Mouse (Mus musculus): Measurements from ENCODE around the gene Grin2a. TPM values are rescaled to one million over a fixed set of nuclear protein-coding genes. Genes with fewer than 3 reads are reported as not detected.

Gene Grin2a
- polyA plus RNA-seq, 1 experiment from 2014 or later, result not detected

DNA sequence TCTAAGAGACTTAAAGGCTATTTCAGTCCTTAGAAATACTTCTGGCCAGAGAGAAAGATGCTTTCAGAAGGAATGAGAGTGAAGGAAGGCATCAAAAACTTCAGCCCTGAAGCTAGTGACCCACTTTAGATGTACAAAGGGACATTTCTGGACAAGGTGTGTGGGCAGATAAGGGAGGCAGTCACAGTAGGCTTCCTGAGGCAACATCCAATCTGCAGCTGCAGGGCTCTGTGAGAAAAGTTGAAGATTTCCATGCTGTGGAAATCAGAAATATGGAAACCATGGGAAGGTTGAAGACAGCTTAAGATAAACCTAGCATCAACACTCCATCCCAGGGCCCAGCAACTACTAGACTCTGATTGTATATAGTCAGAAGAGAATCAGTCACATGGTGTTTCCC lies 171.7 kb downstream of the Grin2a start:
- no peak overlapping the region for H3K27ac ChIP-seq (ENCODE audit: low read length)
- no peak for ATAC-seq (ENCODE audit: low read depth)
- no peaks in the 10 kb centered on the region for H3K9me3 ChIP-seq (replicated peaks; ENCODE audit: control insufficient read depth, low read length)

DNA sequence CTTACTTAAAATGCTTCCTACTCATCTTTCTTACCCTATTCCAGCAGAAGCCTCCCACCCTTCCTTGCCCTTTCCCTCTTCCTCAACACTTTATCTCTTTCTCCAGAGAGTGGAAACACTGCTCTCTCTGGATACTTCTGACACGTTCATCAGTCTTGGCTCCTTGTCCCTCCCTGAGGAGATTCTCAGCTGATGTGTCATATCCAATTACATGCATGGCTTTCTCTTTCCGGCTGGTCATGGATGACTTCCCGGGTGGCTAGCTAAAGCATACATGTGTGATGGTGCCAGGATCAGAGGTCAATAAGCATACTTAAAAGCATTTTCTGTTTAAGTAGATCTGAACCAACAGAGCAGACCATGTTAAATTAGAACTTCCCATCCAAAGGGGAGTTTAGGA lies 175.9 kb downstream of the Grin2a start:
- H3K9me3 ChIP-seq (replicated peaks; ENCODE audit: control insufficient read depth, low read length), result no peaks in the 10 kb centered on the region

More for the DNA sequence above, 171.7 kb downstream of the Grin2a start:
- Histone ChIP-seq H3K27me3 (ENCODE audit: control insufficient read depth, insufficient read depth, low read depth, low read length) (no peaks in the 10 kb centered on the region), H3K9ac (ENCODE audit: low read depth, low read length) (no peak overlapping the region), H3K4me3 (ENCODE audit: low read depth, low read length) (no peak overlapping the region), H3K4me2 (ENCODE audit: low read depth, low read length) (no peak overlapping the region), H3K4me1 (ENCODE audit: control insufficient read depth, low read depth, low read length) (no peaks in the 10 kb centered on the region), H3K36me3 (ENCODE audit: control insufficient read depth, insufficient read depth) (no peaks in the 10 kb centered on the region)

GRCm38 (mm10) chr16:9801338-9801737 lies 194.0 kb downstream of the Grin2a start:
- no peak overlapping the region for H3K4me2 ChIP-seq (ENCODE audit: low read depth, low read length)
- H3K27me3 ChIP-seq (ENCODE audit: control insufficient read depth, insufficient read depth, low read depth, low read length), result no peaks in the 10 kb centered on the region
- no peaks in the 10 kb centered on the region for H3K4me1 ChIP-seq (ENCODE audit: control insufficient read depth, low read depth, low read length)
- ATAC-seq (ENCODE audit: low read depth), result no peak
- H3K27ac ChIP-seq (ENCODE audit: low read length), result no peak overlapping the region
- H3K9ac ChIP-seq (ENCODE audit: low read depth, low read length), result no peak overlapping the region
- H3K4me3 ChIP-seq (ENCODE audit: low read depth, low read length), result no peak overlapping the region
- H3K36me3 ChIP-seq (ENCODE audit: control insufficient read depth, insufficient read depth), result no peaks in the 10 kb centered on the region
- no peaks in the 10 kb centered on the region for H3K9me3 ChIP-seq (replicated peaks; ENCODE audit: control insufficient read depth, low read length)
- 61% methylated on average over 8 of the region's 8 CpGs for WGBS (ENCODE audit: insufficient replicate concordance)

More for the DNA sequence above, 175.9 kb downstream of the Grin2a start:
- H3K36me3 ChIP-seq (ENCODE audit: control insufficient read depth, insufficient read depth), result no peaks in the 10 kb centered on the region
- no peak overlapping the region for H3K4me3 ChIP-seq (ENCODE audit: low read depth, low read length)
- 59% methylated on average over 3 of the region's 3 CpGs for WGBS (ENCODE audit: insufficient replicate concordance)
- H3K4me2 ChIP-seq (ENCODE audit: low read depth, low read length), result no peak overlapping the region
- H3K9ac ChIP-seq (ENCODE audit: low read depth, low read length), result no peak overlapping the region
- no peaks in the 10 kb centered on the region for H3K4me1 ChIP-seq (ENCODE audit: control insufficient read depth, low read depth, low read length)
- no peak for ATAC-seq (ENCODE audit: low read depth)
- H3K27ac ChIP-seq (ENCODE audit: low read length), result no peak overlapping the region
- no peaks in the 10 kb centered on the region for H3K27me3 ChIP-seq (ENCODE audit: control insufficient read depth, insufficient read depth, low read depth, low read length)

DNA sequence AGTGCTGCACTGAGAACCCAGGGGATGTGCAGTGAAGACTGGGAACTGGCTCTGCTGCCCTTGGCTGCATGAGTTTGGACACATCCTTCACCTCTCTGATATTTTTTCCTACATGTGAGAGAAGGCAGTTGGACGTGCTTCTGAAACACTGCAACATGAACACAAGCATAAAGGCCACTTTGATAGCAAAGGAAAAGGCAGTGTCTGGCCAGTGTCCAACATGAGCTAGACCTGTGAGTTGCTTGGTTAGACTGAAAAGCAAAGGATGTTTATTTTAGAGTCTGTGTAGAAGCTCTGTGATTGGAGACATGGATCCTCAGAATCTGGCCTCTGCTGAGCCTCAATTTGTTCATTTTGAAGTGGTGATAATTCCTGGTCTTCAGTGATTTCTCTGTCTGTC lies 195.1 kb downstream of the Grin2a start:
- 27% methylated on average over 1 of the region's 1 CpGs for WGBS (ENCODE audit: insufficient replicate concordance)
- no peak overlapping the region for H3K4me3 ChIP-seq (ENCODE audit: low read depth, low read length)
- H3K27me3 ChIP-seq (ENCODE audit: control insufficient read depth, insufficient read depth, low read depth, low read length), result no peaks in the 10 kb centered on the region
- H3K27ac ChIP-seq (ENCODE audit: low read length), result no peak overlapping the region
- H3K9ac ChIP-seq (ENCODE audit: low read depth, low read length), result no peak overlapping the region
- H3K4me1 ChIP-seq (ENCODE audit: control insufficient read depth, low read depth, low read length), result no peaks in the 10 kb centered on the region
- H3K36me3 ChIP-seq (ENCODE audit: control insufficient read depth, insufficient read depth), result no peaks in the 10 kb centered on the region
- no peak for ATAC-seq (ENCODE audit: low read depth)
- H3K9me3 ChIP-seq (replicated peaks; ENCODE audit: control insufficient read depth, low read length), result no peaks in the 10 kb centered on the region
- no peak overlapping the region for H3K4me2 ChIP-seq (ENCODE audit: low read depth, low read length)

DNA sequence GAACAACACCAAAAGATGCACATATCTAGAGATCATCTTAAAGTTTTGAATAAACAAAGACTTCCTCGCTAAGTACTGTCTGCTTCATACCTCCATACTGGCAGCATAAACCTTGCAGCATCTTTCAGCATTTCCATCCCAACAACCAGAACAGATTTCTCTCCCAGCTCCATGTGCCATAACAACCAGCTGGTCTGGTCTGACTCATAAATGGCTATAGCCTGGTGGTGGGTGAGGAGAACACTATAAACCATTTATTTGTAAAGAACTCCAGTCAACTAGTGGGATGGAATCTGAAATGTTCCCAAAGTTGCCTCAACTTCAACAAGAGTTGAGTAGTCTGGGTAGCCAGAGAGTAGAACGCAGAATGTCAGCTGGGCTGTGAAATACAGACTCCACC lies 202.4 kb downstream of the Grin2a start:
- no peaks in the 10 kb centered on the region for H3K36me3 ChIP-seq (ENCODE audit: control insufficient read depth, insufficient read depth)
- ATAC-seq (ENCODE audit: low read depth), result no peak
- H3K27me3 ChIP-seq (ENCODE audit: control insufficient read depth, insufficient read depth, low read depth, low read length), result no peaks in the 10 kb centered on the region
- H3K4me3 ChIP-seq (ENCODE audit: low read depth, low read length), result no peak overlapping the region
- no peak overlapping the region for H3K27ac ChIP-seq (ENCODE audit: low read length)
- WGBS (ENCODE audit: insufficient replicate concordance), result 65% methylated on average over 2 of the region's 2 CpGs
- no peak overlapping the region for H3K9ac ChIP-seq (ENCODE audit: low read depth, low read length)
- H3K4me2 ChIP-seq (ENCODE audit: low read depth, low read length), result no peak overlapping the region
- H3K9me3 ChIP-seq (replicated peaks; ENCODE audit: control insufficient read depth, low read length), result no peaks in the 10 kb centered on the region
- H3K4me1 ChIP-seq (ENCODE audit: control insufficient read depth, low read depth, low read length), result no peaks in the 10 kb centered on the region

- ATAC-seq (ENCODE audit: low read depth), result no peak
- no peak overlapping the region for H3K27ac ChIP-seq (ENCODE audit: low read length)
- H3K4me3 ChIP-seq (ENCODE audit: low read depth, low read length), result no peak overlapping the region
- H3K36me3 ChIP-seq (ENCODE audit: control insufficient read depth, insufficient read depth), result no peaks in the 10 kb centered on the region
- H3K4me1 ChIP-seq (ENCODE audit: control insufficient read depth, low read depth, low read length), result no peaks in the 10 kb centered on the region
- H3K27me3 ChIP-seq (ENCODE audit: control insufficient read depth, insufficient read depth, low read depth, low read length), result no peaks in the 10 kb centered on the region
- no peaks in the 10 kb centered on the region for H3K9me3 ChIP-seq (replicated peaks; ENCODE audit: control insufficient read depth, low read length)
- no peak overlapping the region for H3K9ac ChIP-seq (ENCODE audit: low read depth, low read length)
- 16% methylated on average over 1 of the region's 1 CpGs for WGBS (ENCODE audit: insufficient replicate concordance)
- no peak overlapping the region for H3K4me2 ChIP-seq (ENCODE audit: low read depth, low read length)
These were observed 209.1 kb downstream of the Grin2a start for GRCm38 (mm10) chr16:9786261-9786660.

- 59% methylated on average over 4 of the region's 4 CpGs for WGBS (ENCODE audit: insufficient replicate concordance)
- Histone ChIP-seq H3K27ac (ENCODE audit: low read length) (no peak overlapping the region), H3K4me1 (ENCODE audit: control insufficient read depth, low read depth, low read length) (no peaks in the 10 kb centered on the region), H3K9me3 (replicated peaks; ENCODE audit: control insufficient read depth, low read length) (no peaks in the 10 kb centered on the region), H3K27me3 (ENCODE audit: control insufficient read depth, insufficient read depth, low read depth, low read length) (no peaks in the 10 kb centered on the region), H3K36me3 (ENCODE audit: control insufficient read depth, insufficient read depth) (no peaks in the 10 kb centered on the region), H3K9ac (ENCODE audit: low read depth, low read length) (no peak overlapping the region), H3K4me3 (ENCODE audit: low read depth, low read length) (no peak overlapping the region), H3K4me2 (ENCODE audit: low read depth, low read length) (no peak overlapping the region)
- ATAC-seq (ENCODE audit: low read depth), result no peak
These were observed 209.5 kb downstream of the Grin2a start for GRCm38 (mm10) chr16:9785821-9786220.

- 33% methylated on average over 1 of the region's 1 CpGs for WGBS (ENCODE audit: insufficient replicate concordance)
- no peak overlapping the region for H3K9ac ChIP-seq (ENCODE audit: low read depth, low read length)
- H3K36me3 ChIP-seq (ENCODE audit: control insufficient read depth, insufficient read depth), result no peaks in the 10 kb centered on the region
- H3K4me2 ChIP-seq (ENCODE audit: low read depth, low read length), result no peak overlapping the region
- no peak overlapping the region for H3K27ac ChIP-seq (ENCODE audit: low read length)
- no peaks in the 10 kb centered on the region for H3K27me3 ChIP-seq (ENCODE audit: control insufficient read depth, insufficient read depth, low read depth, low read length)
- H3K9me3 ChIP-seq (replicated peaks; ENCODE audit: control insufficient read depth, low read length), result no peaks in the 10 kb centered on the region
- H3K4me3 ChIP-seq (ENCODE audit: low read depth, low read length), result no peak overlapping the region
- H3K4me1 ChIP-seq (ENCODE audit: control insufficient read depth, low read depth, low read length), result no peaks in the 10 kb centered on the region
- ATAC-seq (ENCODE audit: low read depth), result no peak
These were observed 226.4 kb downstream of the Grin2a start for GRCm38 (mm10) chr16:9768981-9769380.

- no peak overlapping the region for H3K4me2 ChIP-seq (ENCODE audit: low read depth, low read length)
- no peak overlapping the region for H3K4me3 ChIP-seq (ENCODE audit: low read depth, low read length)
- ATAC-seq (ENCODE audit: low read depth), result no peak
- no peaks in the 10 kb centered on the region for H3K9me3 ChIP-seq (replicated peaks; ENCODE audit: control insufficient read depth, low read length)
- WGBS (ENCODE audit: insufficient replicate concordance), result 40% methylated on average over 5 of the region's 5 CpGs
- H3K9ac ChIP-seq (ENCODE audit: low read depth, low read length), result no peak overlapping the region
- no peaks in the 10 kb centered on the region for H3K36me3 ChIP-seq (ENCODE audit: control insufficient read depth, insufficient read depth)
- H3K27me3 ChIP-seq (ENCODE audit: control insufficient read depth, insufficient read depth, low read depth, low read length), result no peaks in the 10 kb centered on the region
- no peak overlapping the region for H3K27ac ChIP-seq (ENCODE audit: low read length)
- no peaks in the 10 kb centered on the region for H3K4me1 ChIP-seq (ENCODE audit: control insufficient read depth, low read depth, low read length)
These were observed 227.0 kb downstream of the Grin2a start for GRCm38 (mm10) chr16:9768356-9768755.

GRCm38 (mm10) chr16:9767946-9768345 lies 227.4 kb downstream of the Grin2a start:
- H3K4me3 ChIP-seq (ENCODE audit: low read depth, low read length), result no peak overlapping the region
- 73% methylated on average over 3 of the region's 3 CpGs for WGBS (ENCODE audit: insufficient replicate concordance)
- H3K27ac ChIP-seq (ENCODE audit: low read length), result no peak overlapping the region
- H3K36me3 ChIP-seq (ENCODE audit: control insufficient read depth, insufficient read depth), result no peaks in the 10 kb centered on the region
- no peak for ATAC-seq (ENCODE audit: low read depth)
- H3K9me3 ChIP-seq (replicated peaks; ENCODE audit: control insufficient read depth, low read length), result no peaks in the 10 kb centered on the region
- H3K4me1 ChIP-seq (ENCODE audit: control insufficient read depth, low read depth, low read length), result no peaks in the 10 kb centered on the region
- no peak overlapping the region for H3K9ac ChIP-seq (ENCODE audit: low read depth, low read length)
- H3K27me3 ChIP-seq (ENCODE audit: control insufficient read depth, insufficient read depth, low read depth, low read length), result no peaks in the 10 kb centered on the region
- H3K4me2 ChIP-seq (ENCODE audit: low read depth, low read length), result no peak overlapping the region

Measured in liver, embryonic 16.5 days (tissue).